Mouse (Mus musculus) heart, embryonic 13.5 days (tissue): Measurements from ENCODE around the gene Dhx9. TPM values are rescaled to one million over a fixed set of nuclear protein-coding genes. Genes with fewer than 3 reads are reported as not detected.
"Not testable (repeated sequence)": the region's sequence is repeated elsewhere in the genome, so short reads cannot be mapped to it uniquely, and the experiment has no call there.

Experiments used
- ATAC-seq: fragments of 200-750 bp; cut with Nextera tagmentation; 2 replicates; pipeline ENCODE4 v1.8.0; 2017; ENCODE audit warnings: moderate TSS enrichment; ENCODE audit not compliant: insufficient number of reproducible peaks, low FRiP score, low TSS enrichment; ENCODE audit errors: extremely low read depth
- H3K27ac ChIP-seq: fragments of 300-500 bp; sonication (generic); replicated peaks from 2 replicates; pipeline ENCODE4 v1.5.1; 2015; ENCODE audit warnings: moderate library complexity, mild to moderate bottlenecking, inconsistent platforms
- H3K27me3 ChIP-seq: fragments of 300-500 bp; sonication (generic); replicated peaks from 2 replicates; pipeline ENCODE4 v1.6.1; 2015; ENCODE audit warnings: mild to moderate bottlenecking, inconsistent platforms
- H3K36me3 ChIP-seq: fragments of 300-500 bp; sonication (generic); 2 replicates; pipeline ENCODE4 v1.6.1; 2015; ENCODE audit warnings: mild to moderate bottlenecking, inconsistent platforms
- H3K4me1 ChIP-seq: fragments of 300-500 bp; sonication (generic); 2 replicates; pipeline ENCODE4 v1.6.1; 2015; ENCODE audit warnings: inconsistent platforms
- H3K4me2 ChIP-seq: fragments of 300-500 bp; sonication (generic); 2 replicates; pipeline ENCODE4 v1.6.1; 2015; ENCODE audit warnings: inconsistent platforms, mild to moderate bottlenecking, moderate library complexity
- H3K4me3 ChIP-seq: fragments of 300-500 bp; sonication (generic); 2 replicates; pipeline ENCODE4 v1.5.1; 2015; ENCODE audit warnings: moderate library complexity, mild to moderate bottlenecking, inconsistent platforms
- H3K9ac ChIP-seq: fragments of 300-500 bp; sonication (generic); 2 replicates; pipeline ENCODE4 v1.6.1; 2015; ENCODE audit warnings: inconsistent platforms, mild to moderate bottlenecking, moderate library complexity
- H3K9me3 ChIP-seq: fragments of 300-500 bp; sonication (generic); 2 replicates; pipeline ENCODE4 v1.6.1; 2016; ENCODE audit warnings: inconsistent platforms
- WGBS: fragments of 180-500 bp; shearing (Covaris S2); methylation state at CpG from one replicate; pipeline ENCODE4 v1.1.7; 2015; ENCODE audit warnings: mixed read lengths; 5-methylcytosine and 5-hydroxymethylcytosine counted together
- polyA plus RNA-seq: library from polyadenylated mRNA; unstranded; fragments of >200 nt; fragmentation: Nextera tagmentation; extraction: Ambion mirVana; gene quantifications from 2 replicates; pipeline ENCODE4 v1.2.1, GENCODE M21; 2015

Gene Dhx9
- polyA plus RNA-seq, 1 experiment from 2014 or later, result 21.5 TPM

- no peak overlapping the region for H3K4me2 ChIP-seq
- H3K9ac ChIP-seq, result no peak overlapping the region
- H3K27ac ChIP-seq, result no peak overlapping the region
- no peaks in the 10 kb centered on the region for H3K27me3 ChIP-seq
- ATAC-seq, result no peak
- H3K9me3 ChIP-seq, result no peaks in the 10 kb centered on the region
- WGBS, result 81% methylated on average over 1 of the region's 1 CpGs
- no peak overlapping the region for H3K4me3 ChIP-seq
- peaks cover 10% of the 10 kb centered on the region for H3K36me3 ChIP-seq
- no peaks in the 10 kb centered on the region for H3K4me1 ChIP-seq
These were observed 44.4 kb downstream of the Dhx9 start for GRCm38 (mm10) chr1:153443019-153443418.

GRCm38 (mm10) chr1:153441656-153442055 lies 45.8 kb downstream of the Dhx9 start:
- WGBS, result 67% methylated on average over 3 of the region's 3 CpGs
- no peak for ATAC-seq
- Histone ChIP-seq H3K27ac (no peak overlapping the region), H3K4me3 (no peak overlapping the region), H3K27me3 (no peaks in the 10 kb centered on the region), H3K4me1 (no peaks in the 10 kb centered on the region), H3K9ac (no peak overlapping the region), H3K4me2 (no peak overlapping the region), H3K36me3 (peaks cover 4% of the 10 kb centered on the region), H3K9me3 (no peaks in the 10 kb centered on the region)

DNA sequence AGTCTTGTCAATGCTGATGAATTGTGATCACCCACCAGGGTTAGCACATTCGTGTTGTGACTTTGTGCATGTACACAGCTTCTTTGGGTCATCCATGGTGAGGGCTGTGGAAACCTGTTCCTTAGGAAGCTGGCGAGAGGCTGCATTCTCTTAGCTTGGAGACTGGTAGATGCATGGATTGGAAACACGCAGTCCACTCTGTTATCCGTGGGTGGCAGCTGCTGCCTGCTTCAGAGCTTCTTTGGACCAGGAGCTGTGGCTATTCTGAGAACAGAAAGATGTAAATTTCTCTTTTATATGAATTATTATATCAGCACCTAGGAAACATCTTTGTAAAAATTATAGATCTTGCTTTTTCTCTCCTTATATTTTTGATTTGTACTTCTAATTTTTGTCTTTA lies 46.7 kb downstream of the Dhx9 start:
- H3K9me3 ChIP-seq, result no peaks in the 10 kb centered on the region
- ATAC-seq, result no peak
- H3K36me3 ChIP-seq, result no peaks in the 10 kb centered on the region
- H3K4me1 ChIP-seq, result no peaks in the 10 kb centered on the region
- H3K4me2 ChIP-seq, result no peak overlapping the region
- no peak overlapping the region for H3K9ac ChIP-seq
- no peak overlapping the region for H3K27ac ChIP-seq
- 69% methylated on average over 4 of the region's 4 CpGs for WGBS
- no peaks in the 10 kb centered on the region for H3K27me3 ChIP-seq
- no peak overlapping the region for H3K4me3 ChIP-seq

DNA sequence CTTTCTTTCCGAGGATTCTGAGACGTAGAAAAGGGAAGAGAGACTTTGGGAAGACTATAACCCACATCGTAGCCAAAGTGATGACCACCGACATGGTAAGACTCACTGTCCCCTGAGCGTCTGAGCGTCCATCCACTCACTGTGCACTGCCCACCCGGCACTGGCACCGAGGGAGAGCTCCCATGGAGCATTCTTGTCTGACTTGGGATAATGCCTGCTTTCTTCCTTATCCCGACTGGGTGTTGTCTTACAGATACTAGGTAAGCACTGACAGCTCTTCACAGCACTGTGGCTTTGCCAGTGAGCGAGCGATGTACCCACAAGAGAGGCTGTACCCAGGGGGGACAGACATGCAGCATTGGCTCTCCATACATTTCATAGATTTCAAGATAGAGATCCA lies 49.9 kb downstream of the Dhx9 start:
- ATAC-seq, result no peak

DNA sequence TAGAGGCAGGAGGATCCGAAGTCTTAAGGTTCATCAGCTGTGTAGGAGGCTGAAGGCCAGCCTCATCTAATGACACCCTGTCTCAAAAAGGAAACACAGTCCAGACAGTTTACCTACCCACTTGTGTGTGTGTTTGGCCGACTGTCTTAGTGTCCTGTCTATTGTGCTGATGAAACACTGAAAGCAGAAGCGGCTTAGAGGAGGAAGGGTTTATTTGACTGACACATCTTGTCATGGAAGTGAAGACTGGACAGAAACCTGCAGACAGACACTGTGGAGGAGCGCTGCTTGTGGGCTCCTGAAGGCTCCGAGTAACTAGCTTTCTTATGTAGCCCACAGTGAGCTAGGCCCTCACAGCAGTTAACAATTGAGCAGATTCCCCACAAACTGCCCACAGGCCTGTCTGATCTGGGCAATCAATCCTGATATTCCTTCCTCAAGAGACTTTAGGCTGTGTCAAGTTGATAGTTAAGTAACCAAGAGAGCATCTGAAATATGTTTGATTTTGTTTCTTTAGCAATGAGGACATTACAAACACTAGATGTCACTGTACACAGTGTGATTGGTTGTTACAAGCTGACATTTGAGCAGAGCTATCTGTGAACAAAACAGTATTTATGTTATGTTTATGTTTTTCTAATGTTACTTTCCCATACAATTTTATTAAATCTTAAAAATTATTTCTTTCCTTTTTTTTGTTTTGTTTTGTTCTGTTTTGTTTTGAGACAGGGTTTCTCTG lies 53.4 kb downstream of the Dhx9 start:
- ATAC-seq, result no peak
- no peak overlapping the region for H3K9ac ChIP-seq
- H3K27ac ChIP-seq, result no peak overlapping the region
- H3K9me3 ChIP-seq, result no peaks in the 10 kb centered on the region
- H3K36me3 ChIP-seq, result no peaks in the 10 kb centered on the region
- H3K4me1 ChIP-seq, result no peaks in the 10 kb centered on the region
- no peak overlapping the region for H3K4me3 ChIP-seq
- no peaks in the 10 kb centered on the region for H3K27me3 ChIP-seq
- no peak overlapping the region for H3K4me2 ChIP-seq
- WGBS, result 77% methylated on average over 5 of the region's 5 CpGs

More for the DNA sequence above, 49.9 kb downstream of the Dhx9 start:
- WGBS, result 73% methylated on average over 11 of the region's 11 CpGs
- no peak overlapping the region for H3K4me3 ChIP-seq
- H3K4me2 ChIP-seq, result no peak overlapping the region
- H3K27me3 ChIP-seq, result no peaks in the 10 kb centered on the region
- no peak overlapping the region for H3K27ac ChIP-seq
- H3K9me3 ChIP-seq, result no peaks in the 10 kb centered on the region
- H3K36me3 ChIP-seq, result no peaks in the 10 kb centered on the region
- H3K9ac ChIP-seq, result no peak overlapping the region
- H3K4me1 ChIP-seq, result no peaks in the 10 kb centered on the region

- Histone ChIP-seq H3K27ac (no peak overlapping the region), H3K4me2 (no peak overlapping the region), H3K36me3 (no peaks in the 10 kb centered on the region), H3K9me3 (no peaks in the 10 kb centered on the region), H3K4me3 (no peak overlapping the region), H3K4me1 (no peaks in the 10 kb centered on the region), H3K27me3 (0 out of 2 replicates have a peak, but pooled peaks cover 3% of the 10 kb centered on the region), H3K9ac (no peak overlapping the region)
- WGBS, result 95% methylated on average over 2 of the region's 2 CpGs
- no peak for ATAC-seq
These were observed 55.1 kb downstream of the Dhx9 start for GRCm38 (mm10) chr1:153432329-153432728.

- peaks cover 5% of the 10 kb centered on the region; the same call in 1 of the 2 replicates for H3K27me3 ChIP-seq
- no peak overlapping the region for H3K4me2 ChIP-seq
- H3K27ac ChIP-seq, result no peak overlapping the region
- WGBS, result 69% methylated on average over 10 of the region's 10 CpGs
- no peaks in the 10 kb centered on the region for H3K36me3 ChIP-seq
- H3K9ac ChIP-seq, result no peak overlapping the region
- no peak for ATAC-seq
- H3K9me3 ChIP-seq, result no peaks in the 10 kb centered on the region
- H3K4me1 ChIP-seq, result no peaks in the 10 kb centered on the region
- H3K4me3 ChIP-seq, result no peak overlapping the region
These were observed 55.8 kb downstream of the Dhx9 start for GRCm38 (mm10) chr1:153431701-153432100.

GRCm38 (mm10) chr1:153431158-153431557 lies 56.3 kb downstream of the Dhx9 start:
- H3K4me2 ChIP-seq, result no peak overlapping the region
- no peak overlapping the region for H3K27ac ChIP-seq
- H3K9ac ChIP-seq, result no peak overlapping the region
- WGBS, result 26% methylated on average over 7 of the region's 7 CpGs
- H3K9me3 ChIP-seq, result no peaks in the 10 kb centered on the region
- H3K4me1 ChIP-seq, result no peaks in the 10 kb centered on the region
- ATAC-seq, result no peak
- H3K4me3 ChIP-seq, result no peak overlapping the region
- peaks cover 8% of the 10 kb centered on the region; the same call in 1 of the 2 replicates for H3K27me3 ChIP-seq
- no peaks in the 10 kb centered on the region for H3K36me3 ChIP-seq

GRCm38 (mm10) chr1:153424770-153425584 lies 62.5 kb downstream of the Dhx9 start, which contains the start of gene Shcbp1l:
Gene Shcbp1l, plus strand, starts transcription at chr1:153425162.
- H3K27me3 ChIP-seq, result peaks cover 21% of the 10 kb centered on the region
- no peak within 1 kb of the TSS for H3K27ac ChIP-seq
- 2% methylated on average over 60 of the region's 60 CpGs for WGBS
- no peaks in the 10 kb centered on the region for H3K36me3 ChIP-seq
- no peaks in the 10 kb centered on the region for H3K9me3 ChIP-seq
- ATAC-seq, result peak; percentile 74; the same call in 1 of the 2 replicates
- H3K9ac ChIP-seq, result peak within 1 kb of the TSS; percentile 71
- peaks cover 9% of the 10 kb centered on the region for H3K4me1 ChIP-seq
- H3K4me3 ChIP-seq, result peak within 1 kb of the TSS; percentile 56
- H3K4me2 ChIP-seq, result peak within 1 kb of the TSS; percentile 82

GRCm38 (mm10) chr1:153424271-153424670 lies 63.2 kb downstream of the Dhx9 start:
- no peaks in the 10 kb centered on the region for H3K9me3 ChIP-seq
- peaks cover 9% of the 10 kb centered on the region for H3K4me1 ChIP-seq
- H3K36me3 ChIP-seq, result no peaks in the 10 kb centered on the region
- H3K27ac ChIP-seq, result no peak overlapping the region
- ATAC-seq, result no peak
- 12% methylated on average over 12 of the region's 12 CpGs for WGBS
- peak overlapping the region; percentile 71 for H3K9ac ChIP-seq
- H3K4me2 ChIP-seq, result peak overlapping the region; percentile 82
- H3K27me3 ChIP-seq, result peaks cover 21% of the 10 kb centered on the region
- H3K4me3 ChIP-seq, result peak overlapping the region; percentile 56

GRCm38 (mm10) chr1:153417805-153418204 lies 69.7 kb downstream of the Dhx9 start:
- not testable (repeated sequence) for H3K4me3 ChIP-seq, H3K27me3 ChIP-seq, H3K9ac ChIP-seq, ATAC-seq, H3K9me3 ChIP-seq, H3K36me3 ChIP-seq, H3K27ac ChIP-seq, H3K4me2 ChIP-seq, H3K4me1 ChIP-seq
- WGBS, result 75% methylated on average over 4 of the region's 4 CpGs
